Mouse (Mus musculus) macrophage (primary cell): ENCODE measurements at regions not wholly inside any gene's neighbourhood (a gene's known extent, or its start where the extent isn't known, plus 50 kb on each side); places are given as distances from the start of the nearest gene placed in this dataset.

Experiments used
- H3K27ac ChIP-seq: fragments of 350-480 bp; formaldehyde crosslinking; 2 replicates; pipeline ENCODE4 v1.9.0; 2021
- H3K36me3 ChIP-seq: fragments of 350-480 bp; formaldehyde crosslinking; 2 replicates; pipeline ENCODE4 v1.9.0; 2021; ENCODE audit errors: inconsistent target
- H3K4me3 ChIP-seq: fragments of 350-480 bp; formaldehyde crosslinking; 2 replicates; pipeline ENCODE4 v1.9.0; 2021; ENCODE audit errors: inconsistent target
- H3K79me2 ChIP-seq: fragments of 350-480 bp; formaldehyde crosslinking; 2 replicates; pipeline ENCODE4 v1.9.0; 2021; ENCODE audit errors: inconsistent target
- WGBS: methylation state at CpG from one replicate; pipeline ENCODE4 v1.1.7; 2026; ENCODE audit warnings: inconsistent platforms; ENCODE audit not compliant: missing documents; 5-methylcytosine and 5-hydroxymethylcytosine counted together

DNA sequence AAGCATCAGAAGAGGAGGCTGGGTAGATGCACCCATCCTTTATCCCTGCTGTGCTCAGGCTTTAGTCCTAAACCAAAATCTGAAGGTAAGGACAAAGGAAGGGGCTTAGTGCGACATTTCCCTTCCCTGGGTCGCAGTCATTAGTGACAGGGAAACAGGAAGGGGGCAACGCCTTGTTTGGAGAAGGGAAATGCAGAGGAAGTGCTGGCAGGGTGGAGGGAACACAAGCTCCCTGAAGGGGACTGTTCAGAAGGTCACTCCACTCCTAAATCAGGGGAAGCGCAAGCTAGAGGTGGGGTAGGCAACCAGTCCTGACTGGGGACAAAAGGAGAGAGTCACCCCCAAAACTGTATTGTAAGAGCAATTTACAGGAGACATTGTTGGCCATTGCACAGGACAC lies 88.7 kb upstream of the Cd93 start:
- Histone ChIP-seq H3K27ac (no peak overlapping the region), H3K36me3 (no peaks in the 10 kb centered on the region), H3K79me2 (no peaks in the 10 kb centered on the region), H3K4me3 (no peak overlapping the region)
- 50% methylated on average over 4 of the region's 4 CpGs for WGBS

- Histone ChIP-seq H3K27ac (no peak overlapping the region), H3K79me2 (no peaks in the 10 kb centered on the region), H3K4me3 (no peak overlapping the region), H3K36me3 (no peaks in the 10 kb centered on the region)
- 61% methylated on average over 3 of the region's 4 CpGs for WGBS
Measured at GRCm38 (mm10) chr2:148530546-148530945, 87.2 kb upstream of the Cd93 start.

DNA sequence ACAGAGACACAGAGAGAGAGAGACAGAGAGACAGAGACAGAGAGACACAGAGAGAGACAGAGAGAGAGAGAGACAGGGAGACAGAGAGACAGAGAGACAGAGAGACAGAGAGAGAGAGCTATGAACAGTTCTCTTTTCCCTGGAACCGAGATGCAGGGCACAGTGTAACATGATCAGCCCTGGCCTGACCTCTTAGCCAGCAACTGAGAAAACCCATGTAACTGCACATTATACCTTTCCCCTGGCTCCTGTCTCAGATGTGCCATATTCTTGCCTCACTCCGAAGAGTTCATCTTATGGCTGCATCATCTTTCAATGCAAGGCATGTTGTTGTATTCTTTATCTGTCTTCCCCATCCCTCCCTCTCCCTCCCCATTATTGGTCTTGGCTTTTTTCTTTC lies 86.5 kb upstream of the Cd93 start:
- H3K4me3 ChIP-seq, result no peak overlapping the region
- H3K79me2 ChIP-seq, result no peaks in the 10 kb centered on the region
- 80% methylated on average over 2 of the region's 2 CpGs for WGBS

DNA sequence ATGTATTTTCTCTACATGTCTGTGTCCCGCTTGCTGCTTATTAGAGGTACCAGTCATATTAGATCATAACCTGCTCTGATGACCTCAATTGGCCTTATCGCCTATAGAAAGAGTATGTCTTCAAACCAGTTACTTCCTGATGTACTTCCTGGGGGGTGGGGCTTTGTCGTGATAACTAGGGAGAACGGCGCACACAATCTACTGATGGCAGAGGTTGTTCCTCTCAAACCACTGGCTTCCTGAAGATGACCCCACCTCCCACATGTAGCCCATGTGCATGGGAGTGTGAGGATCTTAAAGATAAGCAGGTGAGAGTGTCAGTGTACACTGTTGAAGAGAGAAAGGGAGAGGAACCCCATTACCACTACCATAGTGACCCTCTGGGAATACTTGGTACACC lies 84.4 kb upstream of the Cd93 start:
- WGBS, result 45% methylated on average over 5 of the region's 5 CpGs
- no peaks in the 10 kb centered on the region for H3K79me2 ChIP-seq
- H3K4me3 ChIP-seq, result no peak overlapping the region
- no peaks in the 10 kb centered on the region for H3K36me3 ChIP-seq
- H3K27ac ChIP-seq, result no peak overlapping the region

More for the DNA sequence above, 86.5 kb upstream of the Cd93 start:
- no peaks in the 10 kb centered on the region for H3K36me3 ChIP-seq
- H3K27ac ChIP-seq, result no peak overlapping the region

GRCm38 (mm10) chr2:148525496-148525895 lies 82.1 kb upstream of the Cd93 start:
- H3K79me2 ChIP-seq, result no peaks in the 10 kb centered on the region
- WGBS, result 94% methylated on average over 6 of the region's 6 CpGs
- no peaks in the 10 kb centered on the region for H3K36me3 ChIP-seq
- H3K4me3 ChIP-seq, result no peak overlapping the region
- no peak overlapping the region for H3K27ac ChIP-seq

DNA sequence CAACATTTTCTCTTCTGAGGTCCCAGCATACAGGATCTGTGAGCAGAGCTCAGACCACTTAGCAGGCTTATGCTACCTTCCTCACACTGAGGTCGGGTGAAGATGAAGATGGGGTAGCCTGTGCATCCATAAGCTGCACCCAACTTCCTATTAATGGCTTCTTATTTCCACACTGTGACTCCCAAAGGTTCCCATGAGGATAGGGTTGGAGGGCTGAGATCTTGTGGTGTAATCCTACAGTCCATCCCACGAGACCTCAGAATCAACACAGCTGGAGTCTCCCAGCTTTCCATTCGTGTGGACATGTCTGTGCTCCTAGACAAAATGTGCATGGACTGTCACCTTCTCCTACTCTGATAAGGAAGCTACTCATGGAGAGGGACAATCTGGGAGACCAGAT lies 80.0 kb upstream of the Cd93 start:
- H3K27ac ChIP-seq, result no peak overlapping the region
- H3K4me3 ChIP-seq, result no peak overlapping the region
- WGBS, result 89% methylated on average over 3 of the region's 3 CpGs
- H3K36me3 ChIP-seq, result no peaks in the 10 kb centered on the region
- H3K79me2 ChIP-seq, result no peaks in the 10 kb centered on the region

- Histone ChIP-seq H3K27ac (peak overlapping the region; percentile 66; the same call in 1 of the 2 replicates), H3K4me3 (no peak overlapping the region), H3K79me2 (no peaks in the 10 kb centered on the region), H3K36me3 (no peaks in the 10 kb centered on the region)
- 74% methylated on average over 2 of the region's 2 CpGs for WGBS
Measured at GRCm38 (mm10) chr2:148522936-148523335, 79.6 kb upstream of the Cd93 start.

DNA sequence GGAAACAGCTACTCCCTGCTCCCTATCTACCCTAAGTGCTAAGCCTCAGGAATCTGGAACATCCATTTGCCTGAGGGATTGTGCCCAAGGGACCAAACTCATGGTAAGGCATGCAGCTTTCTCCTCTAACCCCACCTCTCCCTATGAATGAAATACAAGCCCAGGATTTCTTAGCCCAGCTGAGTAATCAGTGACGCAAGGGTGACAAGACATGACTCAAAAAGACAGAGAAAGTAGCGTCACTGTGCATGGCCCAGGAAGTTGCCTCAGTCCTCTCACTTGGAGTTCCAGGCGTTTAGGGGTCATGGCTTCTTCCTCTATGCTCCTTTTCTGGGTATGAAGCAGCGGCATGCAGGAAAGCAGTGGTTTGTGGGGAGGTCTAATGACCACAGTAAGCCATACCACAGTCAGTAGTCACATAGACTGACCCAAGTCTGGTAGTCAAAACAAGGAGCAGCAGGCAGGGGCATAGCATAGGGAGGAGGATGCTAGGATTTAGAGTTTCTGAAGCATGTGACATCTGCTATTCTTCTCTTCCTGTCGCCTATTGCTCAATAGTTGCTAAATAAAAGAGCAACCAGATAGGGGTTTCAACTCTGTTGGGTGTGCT lies 78.7 kb upstream of the Cd93 start:
- H3K79me2 ChIP-seq, result no peaks in the 10 kb centered on the region
- H3K27ac ChIP-seq, result peak overlapping the region; percentile 66
- H3K4me3 ChIP-seq, result no peak overlapping the region
- no peaks in the 10 kb centered on the region for H3K36me3 ChIP-seq
- whole genome bisulfite sequencing, result 1% methylated on average over 5 of the region's 5 CpGs

GRCm38 (mm10) chr2:148520291-148520690 lies 76.9 kb upstream of the Cd93 start:
- Histone ChIP-seq H3K79me2 (no peaks in the 10 kb centered on the region), H3K27ac (no peak overlapping the region), H3K36me3 (no peaks in the 10 kb centered on the region), H3K4me3 (no peak overlapping the region)
- WGBS, result 40% methylated on average over 7 of the region's 7 CpGs

DNA sequence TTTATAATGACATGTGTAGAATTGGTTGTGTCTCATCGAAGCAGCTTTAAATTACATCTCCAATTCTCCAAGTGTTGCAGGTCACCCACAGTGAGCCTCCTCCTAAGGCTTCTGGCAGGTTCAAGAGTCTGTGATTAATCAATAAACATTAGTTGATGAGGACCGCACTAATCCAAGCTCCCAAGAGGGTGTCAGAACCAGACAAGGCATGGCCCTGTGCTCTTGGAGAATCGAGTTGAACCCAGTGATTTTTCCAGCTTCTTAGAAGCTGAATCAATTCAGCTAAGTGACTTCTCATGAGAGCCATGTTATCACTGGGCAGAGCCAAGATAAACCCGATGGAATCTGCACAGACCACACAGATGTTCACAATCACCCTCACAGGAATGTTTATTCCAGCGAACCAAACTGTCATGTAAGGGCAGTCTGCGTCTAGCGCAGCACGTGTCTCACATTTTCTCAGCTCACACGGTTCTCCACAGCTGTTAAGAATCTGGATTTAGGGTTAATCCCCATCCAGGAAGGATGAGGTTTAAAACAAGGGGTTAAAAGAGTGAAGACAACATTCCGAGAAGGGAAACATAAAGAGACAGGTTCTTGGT lies 76.4 kb upstream of the Cd93 start:
- no peaks in the 10 kb centered on the region for H3K36me3 ChIP-seq
- no peak overlapping the region for H3K27ac ChIP-seq
- WGBS, result 83% methylated on average over 10 of the region's 10 CpGs
- H3K79me2 ChIP-seq, result no peaks in the 10 kb centered on the region
- no peak overlapping the region for H3K4me3 ChIP-seq

DNA sequence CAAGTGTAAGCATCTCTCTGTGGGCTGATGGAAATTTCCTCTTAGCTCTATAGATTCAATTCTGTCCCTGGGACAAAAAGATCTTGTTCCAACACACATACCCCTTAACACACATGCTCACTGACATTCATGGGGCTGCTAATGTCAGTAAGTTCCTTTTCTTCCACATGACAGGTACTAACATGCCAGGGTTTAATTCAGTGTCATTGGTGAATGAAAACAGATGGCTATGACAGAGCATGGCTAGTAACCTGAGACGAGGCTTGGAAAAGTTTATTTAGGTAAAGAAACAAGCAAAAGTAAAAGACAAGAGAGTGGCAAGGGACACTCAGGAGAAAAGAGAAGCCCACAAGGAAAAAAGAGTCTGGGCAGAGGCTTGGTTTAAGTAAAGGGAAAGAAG lies 74.5 kb upstream of the Cd93 start:
- H3K4me3 ChIP-seq, result no peak overlapping the region
- 100% methylated on average over 1 of the region's 1 CpGs for WGBS
- H3K79me2 ChIP-seq, result no peaks in the 10 kb centered on the region
- H3K27ac ChIP-seq, result no peak overlapping the region
- no peaks in the 10 kb centered on the region for H3K36me3 ChIP-seq

DNA sequence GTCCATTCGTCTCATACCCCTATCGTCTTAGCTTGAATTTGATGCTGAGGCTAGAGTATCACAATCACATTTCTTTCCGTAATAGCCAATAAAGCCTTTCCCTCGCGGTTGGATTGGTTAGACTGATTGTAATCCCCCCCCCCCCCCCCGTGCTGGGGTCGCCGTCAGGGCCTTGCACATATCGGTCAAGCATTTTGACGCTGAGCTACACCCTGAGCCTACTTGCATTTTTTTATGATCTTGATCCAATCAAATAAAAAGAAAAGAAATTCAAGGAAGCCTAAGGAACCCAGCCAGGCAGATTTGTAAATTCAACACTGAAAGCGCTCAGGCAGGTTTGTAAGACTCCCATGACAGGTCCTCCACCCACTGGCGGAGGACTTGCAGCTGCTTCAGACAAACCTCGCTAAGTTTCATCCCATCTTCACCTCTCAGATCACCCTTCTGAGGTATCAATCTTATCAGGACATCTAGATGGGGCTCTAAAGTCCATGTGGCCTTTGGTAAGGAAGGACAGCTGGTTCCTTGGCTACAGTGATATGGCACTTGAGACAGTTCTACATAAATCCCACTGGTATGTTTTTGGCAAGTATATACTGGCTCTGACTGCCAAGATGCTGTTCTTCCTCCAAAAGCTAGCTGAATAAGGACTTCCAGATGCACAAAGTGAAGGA lies 66.8 kb upstream of the Cd93 start:
- no peaks in the 10 kb centered on the region for H3K36me3 ChIP-seq
- WGBS, result 95% methylated on average over 12 of the region's 13 CpGs
- no peak overlapping the region for H3K4me3 ChIP-seq
- H3K79me2 ChIP-seq, result no peaks in the 10 kb centered on the region
- no peak overlapping the region for H3K27ac ChIP-seq

- no peaks in the 10 kb centered on the region for H3K79me2 ChIP-seq
- H3K36me3 ChIP-seq, result no peaks in the 10 kb centered on the region
- 93% methylated on average over 4 of the region's 4 CpGs for WGBS
- no peak overlapping the region for H3K27ac ChIP-seq
- no peak overlapping the region for H3K4me3 ChIP-seq
Measured at GRCm38 (mm10) chr2:148509357-148509756, 66.0 kb upstream of the Cd93 start.

- Histone ChIP-seq H3K79me2 (no peaks in the 10 kb centered on the region), H3K36me3 (no peaks in the 10 kb centered on the region), H3K27ac (no peak overlapping the region), H3K4me3 (no peak overlapping the region)
Measured at GRCm38 (mm10) chr2:148507523-148507922, 64.2 kb upstream of the Cd93 start.

DNA sequence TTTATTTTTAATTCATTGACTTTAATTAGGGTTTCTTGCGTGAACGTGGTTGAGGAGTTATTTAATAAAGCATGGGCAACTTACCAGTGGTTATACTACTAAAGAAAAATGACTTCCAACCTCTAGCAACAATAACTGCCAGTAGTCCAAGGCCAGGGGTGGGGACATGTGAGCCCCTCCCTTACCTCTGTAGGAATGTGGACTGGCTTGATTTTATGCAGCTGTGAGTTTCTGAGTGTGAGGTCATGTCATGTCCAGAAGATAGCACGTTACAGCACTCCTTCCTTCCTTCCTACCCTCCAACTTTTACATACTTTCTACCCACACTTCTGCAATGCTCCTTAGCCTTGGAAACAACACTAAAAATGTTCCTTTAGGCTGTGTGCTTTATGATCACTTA lies 63.6 kb upstream of the Cd93 start:
- H3K4me3 ChIP-seq, result no peak overlapping the region
- 86% methylated on average over 3 of the region's 3 CpGs for WGBS
- H3K36me3 ChIP-seq, result no peaks in the 10 kb centered on the region

More for the DNA sequence above, 63.6 kb upstream of the Cd93 start:
- Histone ChIP-seq H3K27ac (no peak overlapping the region), H3K79me2 (no peaks in the 10 kb centered on the region)
